In genomic region chr2:122008832-122009231, GRCm38 (mm10) we compare ENCODE assay signal across 20 mouse cellular contexts. TPM values are rescaled to one million over a fixed set of nuclear protein-coding genes. Genes with fewer than 3 reads are reported as not detected.
"Had no signal": no experiment of that assay in that cellular context is flagged by ENCODE, and none has a peak within 500 bp of the region (broad histone marks: within the 10 kb centered on the region; RNA-seq: fewer than 3 reads in every experiment).

No protein-coding gene starts in this region.

- H3K27me3 ChIP-seq: neural tube, embryonic 13.5 days; neural tube, embryonic 15.5 days; stomach, embryonic 15.5 days had no signal

- DNase-seq: retina, postnatal 1 day; right cerebral cortex, adult 18-20 months; right cerebral cortex, postnatal 14 days; right cerebral cortex, postnatal 25 days; right cerebral cortex, postnatal 4 days; spleen, adult 18-20 months; thymus, adult 18-20 months; thymus, adult 2 months; thymus, postnatal 14 days; thymus, postnatal 25 days; thymus, postnatal 36 days; thymus, postnatal 4 days had no signal

- H3K4me3 ChIP-seq: neural tube, embryonic 13.5 days; neural tube, embryonic 15.5 days; stomach, embryonic 15.5 days had no signal

- H3K4me2 ChIP-seq: neural tube, embryonic 13.5 days; neural tube, embryonic 15.5 days; stomach, embryonic 15.5 days had no signal

- H3K9me3 ChIP-seq: neural tube, embryonic 13.5 days; neural tube, embryonic 15.5 days; stomach, embryonic 15.5 days had no signal

- H3K9ac ChIP-seq: neural tube, embryonic 13.5 days; neural tube, embryonic 15.5 days; stomach, embryonic 15.5 days had no signal

- H3K27ac ChIP-seq: neural tube, embryonic 13.5 days; neural tube, embryonic 15.5 days; stomach, embryonic 15.5 days; stomach, postnatal 0 days had no signal

- H3K4me1 ChIP-seq: neural tube, embryonic 13.5 days; neural tube, embryonic 15.5 days; stomach, embryonic 15.5 days had no signal

RNA-seq across cellular contexts. Expression of gene Mageb3, which starts 52.9 kb away (rescaled TPM):
- total RNA-seq: neutrophil, adult 5-6 weeks had no signal
- polyA plus RNA-seq: small intestine, adult 2 months; spleen, adult 2 months; urinary bladder, adult 2 months had no signal
